Mouse (Mus musculus) left cerebral cortex, postnatal 4 days (tissue): ENCODE data around the gene Pabpn1. TPM values are rescaled to one million over a fixed set of nuclear protein-coding genes. Genes with fewer than 3 reads are reported as not detected.

Experiments
- DNase-seq: peaks from one replicate; pipeline ENCODE4 v3.0.0-alpha.2; 2022
- intact Hi-C: fragments of 180-260 bp; cut with DNase I; formaldehyde crosslinking; loops from one replicate; pipeline ENCODE4 v1.15.1; 2025
- total RNA-seq, 2 experiments: library from RNA; stranded (reverse); gene quantifications; 2 replicates each; pipeline ENCODE4 v1.2.3; 2021

The Pabpn1 gene
- 100 to 1,000 TPM; 325 to 354 TPM for total RNA-seq

DNA sequence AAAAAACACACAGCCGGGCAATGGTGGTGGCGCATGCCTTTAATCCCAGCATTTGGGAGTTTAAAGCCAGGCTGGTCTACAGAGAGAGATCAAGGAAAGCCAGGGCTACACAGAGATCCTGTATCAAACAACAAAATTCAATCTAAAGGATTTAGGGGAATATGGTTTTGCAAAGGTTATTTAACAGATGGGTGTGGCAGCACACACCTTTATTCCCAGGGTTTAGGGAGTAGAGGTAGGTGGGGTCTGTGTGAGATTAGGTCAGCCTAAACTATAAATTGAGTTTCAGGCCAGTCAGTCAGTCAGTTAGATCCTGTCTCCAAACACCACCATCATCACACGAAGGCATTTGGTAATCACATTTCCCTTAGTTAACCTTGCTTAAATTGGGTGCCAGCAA lies at the start of gene Pabpn1:
Pabpn1 (plus strand) TSS at position 301 of the 400 bp plus-strand sequence.
- intact Hi-C loops = no loop called here
- DNase-seq = no peak

DNA sequence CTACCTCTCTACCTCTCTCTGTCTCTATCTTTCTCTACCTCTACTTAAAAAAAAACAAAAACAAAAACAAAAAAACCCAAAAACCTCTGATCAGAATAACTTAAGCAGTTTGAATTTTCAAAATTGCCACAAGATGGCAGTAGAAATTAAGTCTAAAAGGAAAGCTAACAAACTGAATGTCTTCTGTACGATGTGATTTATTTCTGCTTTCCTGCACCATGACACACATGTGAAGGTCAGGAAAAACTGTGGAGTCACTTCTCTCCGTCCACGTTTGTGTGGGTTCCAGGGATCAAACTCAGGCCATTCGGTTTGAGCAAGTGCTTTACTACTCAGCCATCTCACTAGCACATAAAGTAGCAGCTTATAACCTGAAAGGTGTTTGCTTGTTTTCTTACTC lies 48.8 kb upstream of the Pabpn1 start:
- intact Hi-C loops = no loop called here

DNA sequence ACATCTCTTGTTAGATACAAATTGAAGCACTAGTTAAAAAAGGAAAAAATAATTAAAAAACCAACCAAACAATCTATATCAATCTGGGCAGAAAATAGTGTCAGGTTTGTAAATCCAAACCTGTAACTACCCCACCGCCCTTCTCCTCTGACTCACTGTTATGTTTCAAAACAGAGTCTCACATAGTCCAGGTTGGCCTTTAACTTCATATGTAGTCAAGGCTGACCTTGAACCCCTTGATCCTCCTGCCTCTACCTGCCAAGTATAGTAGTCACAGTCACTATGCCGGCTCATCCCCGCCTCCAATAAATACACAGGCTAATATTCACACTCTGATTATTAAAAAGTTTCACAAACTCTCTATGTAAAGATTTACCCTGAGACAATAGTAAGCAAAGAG lies 36.6 kb upstream of the Pabpn1 start:
- no peak for DNase-seq
- intact Hi-C loops = no loop called here

More for the DNA sequence above, 48.8 kb upstream of the Pabpn1 start:
- DNase-seq = no peak

DNA sequence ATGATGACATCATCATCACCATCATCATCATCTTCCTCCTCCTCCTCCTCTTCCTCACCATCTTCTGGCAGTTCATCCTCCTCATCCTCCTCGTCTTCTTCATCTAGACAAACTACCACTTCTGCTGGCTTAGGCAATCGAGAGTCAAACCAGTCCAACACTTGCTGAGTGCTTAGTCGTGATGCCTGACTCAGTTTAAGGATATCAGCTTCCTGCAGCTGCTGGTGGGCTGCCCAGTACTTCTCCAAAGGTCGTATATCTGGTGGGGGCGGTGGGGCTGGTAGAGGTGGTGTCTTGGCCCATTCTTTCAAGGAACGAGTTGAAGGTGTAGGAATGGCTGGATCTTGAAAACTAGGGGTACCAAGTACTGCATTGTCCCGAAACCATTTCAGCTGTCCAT lies 35.6 kb upstream of the Pabpn1 start:
- DNase-seq = no peak
- intact Hi-C loops = no loop called here

DNA sequence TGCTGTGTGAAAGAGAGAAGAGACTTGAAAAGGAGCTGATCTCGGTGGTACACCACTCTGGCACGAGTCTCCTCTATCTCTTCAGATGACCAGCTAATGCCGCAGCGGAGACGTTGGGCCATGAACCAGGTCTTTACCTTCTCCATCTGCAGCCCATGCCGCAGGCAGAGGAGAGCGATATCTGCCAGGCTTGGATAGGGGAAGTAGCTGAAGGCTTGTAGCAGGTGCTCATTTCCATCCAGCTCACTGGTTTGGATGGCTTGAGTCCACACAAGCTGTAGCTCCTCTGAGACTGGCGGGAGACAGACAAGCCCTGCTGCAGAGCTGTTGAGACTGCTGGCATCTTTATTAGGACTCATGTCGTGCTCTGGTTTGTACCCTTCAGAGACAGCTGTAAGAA lies 34.4 kb upstream of the Pabpn1 start:
- intact Hi-C loops = no loop called here
- peak; percentile 57 for DNase-seq

DNA sequence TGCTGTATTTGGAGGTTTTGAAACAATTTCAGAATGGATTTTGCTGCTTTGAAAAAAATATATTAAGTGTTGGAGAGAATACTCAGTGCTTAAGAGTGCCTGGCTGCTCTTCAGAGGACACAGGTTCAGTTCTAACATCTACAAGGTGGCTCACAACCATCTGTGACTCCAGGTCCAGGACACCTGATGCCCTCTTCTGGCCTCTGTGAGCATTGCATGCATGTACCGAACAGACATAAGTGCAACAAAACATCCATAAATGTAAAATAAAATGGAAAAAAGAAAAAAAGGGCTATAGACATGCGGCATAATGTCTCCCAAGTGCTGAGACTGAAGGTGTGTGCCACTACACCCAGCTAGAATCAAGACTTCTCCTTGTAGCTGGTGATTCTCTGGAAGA lies 31.8 kb upstream of the Pabpn1 start:
- intact Hi-C loops = no loop called here

DNA sequence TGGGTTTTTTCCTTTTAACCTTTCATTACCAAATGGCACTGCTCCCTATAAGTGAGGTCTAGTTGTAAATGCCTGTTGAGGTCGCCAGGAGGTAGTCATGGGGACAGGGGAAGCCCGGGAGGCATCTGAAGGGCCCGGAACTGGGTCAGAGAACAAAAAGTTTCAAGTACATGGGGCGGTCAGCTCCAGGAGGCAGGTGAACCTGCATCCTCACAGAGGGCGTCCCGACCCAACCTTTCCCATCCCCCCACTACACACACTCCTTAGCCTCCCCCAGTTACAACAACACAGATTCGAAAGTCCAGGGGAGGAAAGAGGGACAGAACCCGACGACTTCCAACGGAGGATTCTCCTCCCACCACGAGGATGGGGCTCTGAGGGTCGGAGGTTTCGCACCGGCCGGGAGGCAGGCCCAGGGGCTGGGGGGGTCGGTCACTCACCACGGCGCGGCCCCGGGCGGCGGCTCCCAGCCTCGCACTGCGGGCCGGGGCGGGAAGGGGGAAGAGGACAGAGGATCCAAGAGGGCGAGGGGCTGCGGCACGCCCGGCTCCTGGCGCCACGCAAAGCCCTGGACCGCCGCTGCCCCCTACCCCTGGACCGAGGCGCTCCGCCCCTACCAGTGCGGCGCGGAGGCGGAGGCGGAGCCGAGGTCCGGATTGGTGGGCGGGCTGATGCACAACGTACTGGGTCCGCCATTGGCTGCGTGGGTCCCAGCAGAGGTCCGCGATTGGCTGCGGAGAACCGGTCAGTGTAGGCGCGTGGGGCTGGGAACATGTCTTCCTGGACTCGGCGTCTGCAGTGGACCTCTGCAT lies 28.6 kb upstream of the Pabpn1 start:
- peak; percentile 95 for DNase-seq
- intact Hi-C loops = no loop called here

More for the DNA sequence above, 31.8 kb upstream of the Pabpn1 start:
- peak; percentile 65 for DNase-seq

DNA sequence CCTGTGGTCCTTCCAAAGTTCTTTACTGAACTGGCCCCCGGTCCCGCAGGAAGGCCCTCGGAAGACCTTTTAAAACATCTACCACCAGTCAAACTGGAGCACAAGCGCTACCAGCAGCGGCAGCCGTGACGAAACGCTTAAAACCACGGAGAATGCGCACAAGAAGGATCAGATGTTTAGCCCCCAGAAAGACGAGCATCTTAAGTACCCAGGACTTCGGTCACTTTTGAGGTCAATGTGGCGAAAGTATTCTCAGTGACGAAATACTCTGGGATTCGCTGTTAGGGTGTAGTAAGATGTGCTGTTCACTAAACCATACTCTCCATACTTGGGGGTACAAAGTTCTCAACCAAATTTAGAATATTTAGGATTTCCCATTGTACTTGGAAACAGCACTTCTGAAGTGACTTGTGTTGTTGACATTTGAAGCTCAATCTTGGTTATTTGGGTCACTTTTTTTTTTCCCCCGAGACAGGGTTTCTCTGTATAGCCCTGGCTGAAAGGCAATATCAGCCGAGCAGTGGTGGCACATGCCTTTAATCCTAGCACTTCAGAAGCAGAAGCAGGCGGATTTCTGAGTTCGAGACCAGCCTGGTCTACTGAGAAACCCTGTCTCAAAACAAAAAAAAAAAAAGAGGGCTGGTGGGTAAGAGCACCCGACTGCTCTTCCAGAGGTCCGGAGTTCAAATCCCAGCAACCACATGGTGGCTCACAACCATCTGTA lies 27.8 kb upstream of the Pabpn1 start:
- intact Hi-C loops = no loop called here
- DNase-seq = no peak

DNA sequence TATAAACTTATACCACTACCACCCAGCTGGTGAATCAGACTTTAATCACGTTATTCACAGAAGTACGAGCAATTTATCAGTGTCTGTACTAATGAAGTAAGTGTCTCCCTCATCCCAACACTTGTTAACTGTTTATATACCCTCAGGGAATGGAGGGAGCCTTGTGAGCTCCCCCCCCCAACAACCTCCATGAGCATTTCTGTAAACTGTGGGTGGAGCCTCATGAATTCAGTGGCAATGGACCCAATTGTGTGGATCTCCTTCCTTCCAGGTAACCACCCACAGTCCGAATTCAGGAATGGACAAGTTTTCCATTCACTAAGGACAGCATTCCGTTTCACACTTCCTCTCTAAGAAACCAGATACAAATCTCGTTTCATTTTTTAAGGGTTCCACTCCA lies 26.7 kb upstream of the Pabpn1 start:
- intact Hi-C loops = no loop called here
- no peak for DNase-seq

DNA sequence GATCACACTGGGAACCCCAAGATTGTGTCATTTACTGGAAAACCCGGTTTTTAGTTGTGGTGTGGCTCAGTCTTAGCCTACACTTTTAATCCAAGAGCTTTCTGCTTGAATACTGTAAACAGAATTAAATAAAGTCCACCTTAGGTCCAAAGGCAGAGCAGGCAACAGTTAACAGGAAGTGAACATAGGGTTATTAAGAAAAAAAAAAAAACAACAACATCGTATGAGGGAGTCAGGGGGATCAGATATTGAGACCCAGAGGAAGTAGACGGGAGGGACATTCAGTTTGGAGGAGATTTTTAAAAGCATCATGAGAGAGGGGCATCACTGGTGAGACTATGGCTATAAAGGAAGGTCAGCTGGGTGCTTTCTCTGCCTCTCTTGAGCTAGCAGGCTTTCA lies 26.0 kb upstream of the Pabpn1 start:
- intact Hi-C loops = no loop called here
- no peak for DNase-seq

DNA sequence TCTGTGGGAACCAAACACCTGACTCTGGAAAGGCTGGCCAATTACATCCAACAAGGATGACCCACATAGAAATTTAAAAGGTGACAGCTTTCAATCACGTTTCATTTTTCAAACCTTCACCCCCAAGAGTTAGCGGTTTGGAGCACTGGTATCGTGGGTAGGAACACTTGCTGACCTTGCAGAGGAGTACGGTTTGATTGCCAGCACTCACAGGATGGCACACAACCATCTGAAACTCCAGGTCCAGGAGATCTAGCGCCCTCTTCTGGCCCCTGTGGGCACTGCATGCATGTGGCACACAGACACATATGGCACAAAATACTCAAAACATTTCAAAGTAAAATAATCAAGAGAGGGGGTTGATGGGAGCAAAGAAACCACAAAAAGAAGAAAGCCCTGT lies 25.4 kb upstream of the Pabpn1 start:
- no peak for DNase-seq
- intact Hi-C loops = no loop called here

DNA sequence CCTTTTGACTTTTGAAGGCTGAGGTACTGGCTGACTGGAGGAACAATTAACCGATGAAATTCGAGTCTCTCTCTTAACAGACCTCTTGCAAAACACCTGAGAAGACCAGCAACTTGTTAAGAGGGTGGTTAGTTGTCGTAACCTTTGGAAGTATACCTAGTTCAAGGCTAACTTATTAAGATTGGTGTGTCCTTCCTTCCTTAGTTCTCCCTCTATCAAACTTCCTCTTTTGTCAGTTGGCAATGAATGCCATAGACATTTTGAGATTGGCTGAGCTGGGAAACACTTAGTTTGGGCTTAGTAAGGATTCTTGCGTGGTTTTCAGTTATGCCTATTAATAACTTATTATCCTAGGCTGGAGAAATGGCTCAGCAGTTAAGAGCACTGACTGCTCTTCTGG lies 24.3 kb upstream of the Pabpn1 start:
- no peak for DNase-seq
- intact Hi-C loops = no loop called here

DNA sequence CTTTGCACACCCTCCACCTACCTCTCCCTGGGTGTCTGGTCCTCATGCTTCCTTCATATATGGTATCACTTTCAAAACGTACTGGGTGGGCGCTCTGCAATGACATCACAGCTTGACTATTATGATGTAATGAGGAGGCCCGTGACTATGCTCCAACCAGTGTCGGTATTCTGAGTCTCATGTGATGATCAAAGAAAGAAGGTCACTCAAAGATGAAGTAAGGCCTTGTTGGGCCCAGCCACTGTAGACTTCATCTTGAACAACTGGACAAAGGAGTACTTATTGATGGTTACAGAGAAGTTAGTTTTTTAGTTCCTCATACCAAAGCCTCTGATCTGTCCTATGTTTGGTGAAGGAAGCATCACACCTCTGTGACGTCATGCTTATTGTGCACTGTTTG lies 21.4 kb upstream of the Pabpn1 start, which contains the start of gene Homez:
Homez (minus strand) TSS at position 101 of the 400 bp plus-strand sequence.
- no peak for DNase-seq
- intact Hi-C loops = no loop called here

DNA sequence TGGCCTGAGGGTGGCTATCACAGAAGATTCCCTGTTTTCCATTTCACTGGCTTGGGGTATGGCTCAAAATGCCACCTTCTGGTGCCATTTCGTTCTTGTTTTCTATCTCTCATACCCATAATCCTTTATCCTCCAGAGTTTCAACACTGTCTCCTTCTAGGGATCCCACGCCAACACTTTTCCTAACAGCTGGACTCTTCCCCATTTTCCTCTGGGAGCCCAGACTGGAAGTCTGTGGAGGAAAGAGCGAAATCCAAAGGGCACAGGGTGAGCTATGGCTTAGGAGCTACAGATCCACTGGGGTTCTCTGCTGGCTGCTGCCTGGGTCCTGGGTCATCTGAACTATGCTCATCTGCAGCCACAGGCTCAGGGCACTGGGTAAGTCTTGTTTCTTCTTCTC lies 18.1 kb upstream of the Pabpn1 start:
- no peak for DNase-seq
- intact Hi-C loops = no loop called here

DNA sequence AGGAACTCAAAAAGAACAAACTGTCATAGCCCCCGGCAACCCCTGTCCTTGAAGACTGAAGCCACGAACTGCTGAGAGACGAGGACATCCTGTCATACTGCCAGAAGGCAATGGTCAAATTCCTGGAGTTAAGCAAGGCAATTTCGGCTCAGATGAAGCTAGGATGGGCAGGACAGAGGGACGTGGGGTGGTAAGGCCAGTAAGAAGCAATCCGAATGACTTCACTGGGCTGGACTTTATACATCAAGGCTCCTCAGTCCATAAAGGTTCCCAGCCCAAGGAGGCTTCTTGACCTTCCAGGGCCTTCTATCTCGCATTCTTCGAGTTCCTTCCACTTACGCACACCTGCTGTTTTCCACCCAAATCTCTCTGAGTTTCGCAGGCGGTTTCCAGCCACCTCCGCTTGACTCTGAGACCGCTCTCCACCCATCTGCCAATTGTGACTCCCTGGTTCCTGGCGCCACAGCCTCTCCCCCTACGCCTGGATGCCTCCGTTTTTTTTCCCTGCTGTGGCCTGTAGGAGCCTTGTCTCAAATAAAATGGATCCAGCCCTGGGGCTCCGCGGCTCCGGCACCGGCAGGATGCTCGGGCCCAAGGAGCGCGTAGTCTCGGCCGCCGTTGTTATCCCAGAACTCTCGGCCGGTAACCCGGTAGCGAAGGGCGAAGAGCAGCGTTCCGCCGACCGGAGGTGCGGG lies 16.3 kb upstream of the Pabpn1 start:
- intact Hi-C loops = no loop called here

DNA sequence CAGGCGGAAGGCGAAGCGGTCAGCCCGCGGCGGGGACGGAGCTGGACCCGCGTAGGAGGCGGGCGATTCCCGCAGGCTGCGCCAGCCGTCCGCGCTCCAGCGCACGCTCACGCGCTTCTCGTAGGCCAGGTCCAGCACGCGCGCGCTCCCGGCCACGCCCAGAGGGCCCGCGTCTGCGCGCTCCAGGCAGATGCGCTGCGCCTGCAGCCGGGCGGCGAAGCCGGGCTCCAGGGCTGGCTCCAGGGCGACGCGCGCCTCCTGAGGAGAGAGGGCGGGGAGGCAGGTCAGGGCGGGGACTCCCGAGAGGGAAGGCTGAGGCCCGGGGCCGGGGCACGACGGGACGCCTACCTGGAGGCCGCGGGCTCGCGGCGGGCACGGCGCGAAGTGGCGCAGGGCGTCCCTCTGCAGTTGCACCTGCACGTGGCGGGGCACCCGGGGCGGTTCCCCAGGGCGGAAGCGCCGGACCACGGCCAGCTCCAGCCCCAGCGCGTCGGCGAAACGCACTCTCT lies 15.7 kb upstream of the Pabpn1 start:
- peak; percentile 93 for DNase-seq
- intact Hi-C loops = no loop called here

More for the DNA sequence above, 16.3 kb upstream of the Pabpn1 start:
- DNase-seq = peak; percentile 63

DNA sequence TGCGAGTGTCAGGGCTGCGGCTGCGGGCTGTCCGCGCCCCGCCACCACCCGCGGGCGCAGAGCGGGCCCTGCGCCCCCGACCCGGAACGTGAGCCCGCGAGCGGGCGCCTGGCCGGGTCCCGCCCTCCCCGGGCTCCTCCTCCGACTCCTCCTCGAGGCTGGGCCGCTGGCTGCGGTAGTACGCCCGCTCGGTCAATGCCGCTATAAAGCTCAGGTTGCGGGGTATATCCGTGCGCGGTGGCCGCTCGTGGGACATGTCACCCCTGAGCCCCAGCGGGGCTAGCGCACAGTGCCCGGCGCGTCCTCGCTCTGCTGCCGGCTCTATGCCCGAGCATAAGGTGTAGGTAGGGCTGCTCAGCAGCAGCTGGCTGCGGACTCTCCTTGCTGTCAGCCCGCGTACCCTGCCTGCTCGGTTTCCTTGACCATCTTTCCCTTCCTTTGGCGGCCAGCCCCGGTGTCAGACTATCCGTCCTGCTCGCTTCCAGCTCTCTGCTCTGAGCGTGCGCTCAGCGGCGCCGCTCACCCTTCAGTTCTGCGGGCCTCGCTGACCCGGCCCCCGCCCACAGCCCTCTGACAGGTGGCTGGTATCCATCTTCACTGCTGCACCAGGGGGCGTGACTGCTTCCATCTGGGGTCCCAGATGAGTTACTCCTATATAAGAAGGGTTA lies 15.1 kb upstream of the Pabpn1 start, which contains the start of gene Ppp1r3e:
Ppp1r3e (minus strand) TSS at position 503 of the 668 bp plus-strand sequence.
- DNase-seq = peak; percentile 75
- intact Hi-C loops = no loop called here

DNA sequence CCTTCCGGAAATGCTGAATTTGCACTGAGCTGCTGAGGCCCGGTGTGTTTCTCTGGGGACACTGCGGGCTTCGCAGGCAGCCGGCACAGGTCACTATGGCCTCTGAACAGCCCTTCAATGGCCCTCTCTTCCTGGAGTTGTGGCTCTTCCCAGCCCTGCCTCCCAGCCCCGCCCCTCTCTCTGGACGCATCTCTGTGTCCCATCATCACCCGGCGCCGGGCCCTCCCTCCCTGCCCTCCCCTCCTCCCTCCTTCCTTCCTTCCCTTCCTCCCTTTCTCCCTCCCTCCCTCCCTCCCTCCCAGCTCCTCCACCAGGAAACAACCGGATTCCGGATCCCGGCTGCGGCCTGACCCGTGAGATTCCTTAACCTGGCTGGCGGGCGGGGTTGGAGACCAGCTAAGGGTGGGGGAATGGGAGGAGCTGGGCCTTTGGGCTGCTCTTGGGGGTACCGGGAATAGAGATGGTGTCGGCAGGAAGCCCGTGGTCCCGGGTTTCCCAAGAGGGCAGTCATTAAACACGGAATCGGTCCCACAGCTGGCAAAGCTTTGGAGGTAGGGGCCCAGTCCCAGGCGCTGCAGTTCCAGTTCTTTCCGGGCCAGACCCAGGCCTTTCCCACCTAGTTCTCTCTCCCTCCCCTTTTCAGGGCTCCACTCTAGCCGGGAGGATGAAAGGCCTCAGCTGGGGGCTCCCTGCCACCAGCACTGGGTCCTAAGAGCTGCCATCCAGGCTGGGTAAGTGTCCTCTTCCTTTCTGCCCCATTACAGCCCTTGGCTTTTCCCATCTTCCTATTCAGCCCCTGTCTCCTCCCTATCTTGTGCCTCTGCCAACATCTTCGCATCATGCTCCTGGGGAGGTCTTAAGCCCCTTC lies 8.9 kb upstream of the Pabpn1 start, which contains the start of the genes Bcl2l2 and Gm20521:
Bcl2l2 (plus strand) TSS at position 224 of the 868 bp plus-strand sequence.
Gm20521 (plus strand) TSS at position 288 of the 868 bp plus-strand sequence.
- intact Hi-C loops = no loop called here
- peak; percentile 93 for DNase-seq

DNA sequence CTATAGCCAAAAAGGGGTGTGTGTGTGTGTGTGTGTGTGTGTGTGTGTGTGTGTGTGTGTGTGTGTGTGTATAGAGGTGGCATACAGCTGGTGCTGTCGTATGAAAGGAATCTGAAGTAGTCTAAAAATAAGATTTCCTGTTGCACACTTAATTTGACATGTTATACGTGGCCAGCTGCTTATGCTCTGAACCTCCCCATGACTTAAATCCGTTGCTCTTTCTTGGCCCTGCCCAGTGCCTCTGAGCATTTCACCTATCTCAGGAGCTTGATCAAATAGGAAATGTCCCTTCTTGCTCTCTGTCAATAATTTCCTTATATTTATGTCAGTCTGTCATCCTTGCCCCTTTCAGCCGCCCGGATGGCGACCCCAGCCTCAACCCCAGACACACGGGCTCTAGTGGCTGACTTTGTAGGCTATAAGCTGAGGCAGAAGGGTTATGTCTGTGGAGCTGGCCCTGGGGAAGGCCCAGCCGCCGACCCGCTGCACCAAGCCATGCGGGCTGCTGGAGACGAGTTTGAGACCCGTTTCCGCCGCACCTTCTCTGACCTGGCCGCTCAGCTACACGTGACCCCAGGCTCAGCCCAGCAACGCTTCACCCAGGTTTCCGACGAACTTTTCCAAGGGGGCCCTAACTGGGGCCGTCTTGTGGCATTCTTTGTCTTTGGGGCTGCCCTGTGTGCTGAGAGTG lies 8.1 kb upstream of the Pabpn1 start:
- no peak for DNase-seq
- intact Hi-C loops = no loop called here
